Mouse (Mus musculus) C2C12 (cell line): Measurements from ENCODE around the gene Rftn2.

Source experiments
- CTCF ChIP-seq: IDR thresholded peaks from one replicate; pipeline ENCODE4 v1.5.1; 2011; ENCODE audit not compliant: control insufficient read depth, insufficient read depth, insufficient read length
- MAX ChIP-seq: IDR thresholded peaks from one replicate; pipeline ENCODE4 v1.6.1; 2011; ENCODE audit warnings: mild to moderate bottlenecking, control low read depth

GRCm38 (mm10) chr1:55224111-55224510 lies 2.5 kb downstream of the Rftn2 start:
- TF ChIP-seq MAX, result no peak
- TF ChIP-seq CTCF, result no peak
